Mouse (Mus musculus): ENCODE data around the gene Cdr2. TPM values are rescaled to one million over a fixed set of nuclear protein-coding genes. Genes with fewer than 3 reads are reported as not detected.

Gene Cdr2
- polyA plus RNA-seq, 1 experiment = 23.2 TPM

DNA sequence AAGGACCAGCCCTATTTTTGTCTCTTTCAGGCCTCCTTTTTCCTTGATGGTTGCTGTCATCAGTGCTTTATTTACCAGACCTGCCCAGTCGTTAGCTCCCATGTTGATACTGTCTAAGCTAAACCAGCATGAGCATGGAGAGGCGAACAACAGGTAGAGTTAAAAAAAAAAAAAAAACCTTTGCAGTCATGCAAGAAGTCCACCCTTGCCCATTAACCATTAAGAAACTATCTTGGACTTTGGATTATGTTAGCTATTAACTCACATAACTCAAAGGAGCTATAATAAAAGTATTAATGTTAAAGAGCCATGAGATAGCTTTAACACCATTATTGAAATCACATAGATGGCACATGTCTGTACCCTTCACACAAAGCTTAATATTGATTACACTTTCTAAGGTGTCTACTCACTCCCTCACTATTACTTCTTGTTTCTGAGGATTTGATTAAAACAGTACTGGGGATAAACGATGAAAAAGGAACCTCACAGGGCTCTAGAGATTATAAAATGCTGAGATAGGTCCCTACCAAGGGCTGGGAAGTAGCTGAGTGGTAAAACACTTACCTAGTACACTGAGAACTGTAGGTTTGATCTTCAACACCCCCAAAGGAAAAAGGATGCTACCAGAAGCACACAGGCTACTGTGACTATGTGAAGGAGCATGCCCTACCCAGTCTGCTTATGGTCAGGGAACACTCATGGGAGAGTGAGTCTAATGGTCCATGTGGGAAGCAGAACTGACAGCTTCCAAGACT lies 18.1 kb upstream of the Cdr2 start:
- TF ChIP-seq CTCF (IDR thresholded peaks at IDR 0.05; ENCODE audit: low read depth, low read length) = no peak
- TF ChIP-seq POLR2A (IDR thresholded peaks at IDR 0.05; ENCODE audit: insufficient read depth, low read length) = no peak
- TF ChIP-seq EP300 (IDR thresholded peaks at IDR 0.05; ENCODE audit: insufficient read depth, low read depth, low read length) = no peak
- no peak overlapping the region for H3K27ac ChIP-seq (ENCODE audit: insufficient read depth, low read length)
- H3K27me3 ChIP-seq (ENCODE audit: control insufficient read depth, insufficient read depth, low read length, poor library complexity, severe bottlenecking) = no peaks in the 10 kb centered on the region
- no peaks in the 10 kb centered on the region for H3K9me3 ChIP-seq (replicated peaks; ENCODE audit: control insufficient read depth, insufficient read depth, low read length, poor library complexity, severe bottlenecking)
- no peaks in the 10 kb centered on the region for H3K4me1 ChIP-seq (ENCODE audit: control insufficient read depth, insufficient read depth, low read length)
- no peak overlapping the region for H3K9ac ChIP-seq (ENCODE audit: low read depth, poor library complexity, severe bottlenecking)
- no peak overlapping the region for H3K4me3 ChIP-seq (ENCODE audit: low read depth, low read length)
- H3K36me3 ChIP-seq (ENCODE audit: control insufficient read depth, insufficient read depth, low read length, poor library complexity, severe bottlenecking) = no peaks in the 10 kb centered on the region

DNA sequence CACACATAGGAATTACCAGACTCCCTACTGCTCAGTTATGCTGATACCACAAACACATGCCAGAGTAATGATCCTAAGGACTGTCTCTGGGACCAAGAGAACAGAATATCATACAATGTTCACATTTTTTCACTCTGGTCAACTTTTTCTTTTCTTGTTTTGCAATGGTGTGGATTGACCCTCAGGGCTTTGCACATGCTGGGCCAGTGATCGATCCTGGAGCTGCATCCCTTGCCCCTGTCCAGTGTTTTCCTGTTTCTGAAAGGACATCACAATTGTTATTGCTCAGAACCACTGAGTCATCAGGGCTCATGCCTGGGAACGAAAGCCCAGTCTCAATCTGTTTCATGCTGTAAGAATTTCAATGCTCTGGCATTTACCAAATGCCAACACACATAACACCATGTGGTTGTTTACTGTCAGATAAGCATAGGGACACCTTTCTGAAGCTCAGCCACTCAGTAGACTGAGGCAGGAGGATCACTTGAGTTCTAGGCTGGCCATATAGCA lies 17.0 kb upstream of the Cdr2 start:
- Histone ChIP-seq H3K9ac (ENCODE audit: low read depth, poor library complexity, severe bottlenecking) (no peak overlapping the region), H3K27ac (ENCODE audit: insufficient read depth, low read length) (no peak overlapping the region), H3K4me1 (ENCODE audit: control insufficient read depth, insufficient read depth, low read length) (no peaks in the 10 kb centered on the region), H3K36me3 (ENCODE audit: control insufficient read depth, insufficient read depth, low read length, poor library complexity, severe bottlenecking) (no peaks in the 10 kb centered on the region), H3K27me3 (ENCODE audit: control insufficient read depth, insufficient read depth, low read length, poor library complexity, severe bottlenecking) (no peaks in the 10 kb centered on the region), H3K4me3 (ENCODE audit: low read depth, low read length) (no peak overlapping the region), H3K9me3 (replicated peaks; ENCODE audit: control insufficient read depth, insufficient read depth, low read length, poor library complexity, severe bottlenecking) (no peaks in the 10 kb centered on the region)
- TF ChIP-seq EP300 (IDR thresholded peaks at IDR 0.05; ENCODE audit: insufficient read depth, low read depth, low read length) (no peak), CTCF (IDR thresholded peaks at IDR 0.05; ENCODE audit: low read depth, low read length) (no peak), POLR2A (IDR thresholded peaks at IDR 0.05; ENCODE audit: insufficient read depth, low read length) (no peak)

DNA sequence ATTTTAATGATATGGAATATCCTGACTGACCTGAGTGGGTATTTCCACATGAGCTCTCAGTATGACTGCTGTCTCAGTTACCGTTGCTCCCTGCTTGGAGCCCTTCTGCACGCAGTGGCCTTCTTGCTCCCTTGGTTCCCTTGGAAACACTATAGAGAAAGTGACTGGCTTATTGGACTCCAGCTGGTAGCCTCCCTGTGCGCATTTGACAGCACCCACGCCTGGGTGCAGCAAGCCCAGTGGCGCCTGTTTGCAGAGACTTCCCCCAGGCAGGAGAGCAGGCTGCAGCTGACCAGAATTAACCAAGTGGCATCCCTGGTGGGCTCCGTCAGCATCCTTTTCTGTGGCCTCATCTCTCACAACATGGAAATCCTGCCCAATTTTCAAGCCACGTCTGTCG lies 9.1 kb upstream of the Cdr2 start:
- Histone ChIP-seq H3K9me3 (replicated peaks; ENCODE audit: control insufficient read depth, insufficient read depth, low read length, poor library complexity, severe bottlenecking) (no peaks in the 10 kb centered on the region), H3K9ac (ENCODE audit: low read depth, poor library complexity, severe bottlenecking) (no peak overlapping the region), H3K36me3 (ENCODE audit: control insufficient read depth, insufficient read depth, low read length, poor library complexity, severe bottlenecking) (no peaks in the 10 kb centered on the region), H3K27me3 (ENCODE audit: control insufficient read depth, insufficient read depth, low read length, poor library complexity, severe bottlenecking) (no peaks in the 10 kb centered on the region), H3K4me1 (ENCODE audit: control insufficient read depth, insufficient read depth, low read length) (no peaks in the 10 kb centered on the region), H3K27ac (ENCODE audit: insufficient read depth, low read length) (no peak overlapping the region), H3K4me3 (ENCODE audit: low read depth, low read length) (no peak overlapping the region)
- TF ChIP-seq CTCF (IDR thresholded peaks at IDR 0.05; ENCODE audit: low read depth, low read length) (no peak), POLR2A (IDR thresholded peaks at IDR 0.05; ENCODE audit: insufficient read depth, low read length) (no peak), EP300 (IDR thresholded peaks at IDR 0.05; ENCODE audit: insufficient read depth, low read depth, low read length) (no peak)

- H3K9me3 ChIP-seq (replicated peaks; ENCODE audit: control insufficient read depth, insufficient read depth, low read length, poor library complexity, severe bottlenecking) = no peaks in the 10 kb centered on the region
- no peaks in the 10 kb centered on the region for H3K36me3 ChIP-seq (ENCODE audit: control insufficient read depth, insufficient read depth, low read length, poor library complexity, severe bottlenecking)
- TF ChIP-seq EP300 (IDR thresholded peaks at IDR 0.05; ENCODE audit: insufficient read depth, low read depth, low read length) = no peak
- TF ChIP-seq CTCF (IDR thresholded peaks at IDR 0.05; ENCODE audit: low read depth, low read length) = no peak
- H3K27ac ChIP-seq (ENCODE audit: insufficient read depth, low read length) = no peak overlapping the region
- H3K4me3 ChIP-seq (ENCODE audit: low read depth, low read length) = peak overlapping the region; percentile 89
- no peaks in the 10 kb centered on the region for H3K27me3 ChIP-seq (ENCODE audit: control insufficient read depth, insufficient read depth, low read length, poor library complexity, severe bottlenecking)
- peak overlapping the region; percentile 59 for H3K9ac ChIP-seq (ENCODE audit: low read depth, poor library complexity, severe bottlenecking)
- no peaks in the 10 kb centered on the region for H3K4me1 ChIP-seq (ENCODE audit: control insufficient read depth, insufficient read depth, low read length)
These were observed 856 bp upstream of the Cdr2 start for GRCm38 (mm10) chr7:120982968-120983367.

DNA sequence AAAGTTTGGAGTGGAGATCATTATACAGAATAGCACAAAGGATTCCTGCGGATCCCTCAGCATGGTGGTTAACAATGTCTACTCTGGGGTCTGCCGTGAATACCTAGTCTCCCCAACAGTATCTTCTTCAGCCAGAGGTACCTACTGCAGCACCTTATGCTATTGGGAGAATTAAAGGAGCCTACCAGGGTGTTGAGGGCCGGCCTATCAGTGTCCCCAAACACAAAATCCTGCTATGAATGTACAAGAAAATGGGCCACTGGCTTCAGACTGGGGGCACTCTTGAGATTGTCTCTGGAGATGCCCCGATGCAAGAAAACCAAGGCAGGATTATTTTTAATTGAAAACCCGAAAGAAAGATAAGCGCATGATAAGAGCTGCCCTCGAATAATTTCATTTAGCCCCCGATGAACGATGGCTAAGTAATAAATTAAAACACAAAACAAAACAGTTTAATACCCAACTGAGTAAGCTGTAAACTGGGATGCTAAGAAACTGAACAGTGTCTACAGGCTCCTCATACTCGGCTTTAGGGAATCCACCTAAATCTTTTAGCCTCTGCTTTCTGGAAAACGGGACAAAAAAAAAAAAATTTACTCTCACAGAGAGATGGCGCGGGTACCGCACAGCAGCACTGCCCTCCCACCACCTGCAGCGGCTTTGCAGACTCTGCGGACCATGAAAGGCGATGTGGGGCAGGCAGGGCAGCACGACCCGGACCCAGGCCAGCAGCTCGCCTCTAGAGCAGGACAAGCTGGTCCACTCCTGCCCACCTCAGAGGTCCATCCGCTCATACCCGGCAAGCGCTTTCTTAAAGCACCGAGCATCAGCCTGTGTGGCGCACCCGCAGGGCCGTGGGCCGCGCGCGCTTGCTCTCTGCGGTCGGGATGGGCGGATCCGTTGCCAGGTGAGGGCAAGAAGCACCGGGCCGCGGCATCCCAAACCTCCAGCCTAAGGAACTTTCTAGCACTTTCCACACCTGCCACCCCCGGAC lies 884 bp downstream of the Cdr2 start:
- H3K9ac ChIP-seq (ENCODE audit: low read depth, poor library complexity, severe bottlenecking) = peak overlapping the region; percentile 80
- H3K27me3 ChIP-seq (ENCODE audit: control insufficient read depth, insufficient read depth, low read length, poor library complexity, severe bottlenecking) = no peaks in the 10 kb centered on the region
- H3K36me3 ChIP-seq (ENCODE audit: control insufficient read depth, insufficient read depth, low read length, poor library complexity, severe bottlenecking) = no peaks in the 10 kb centered on the region
- H3K9me3 ChIP-seq (replicated peaks; ENCODE audit: control insufficient read depth, insufficient read depth, low read length, poor library complexity, severe bottlenecking) = no peaks in the 10 kb centered on the region
- H3K27ac ChIP-seq (ENCODE audit: insufficient read depth, low read length) = no peak overlapping the region
- H3K4me3 ChIP-seq (ENCODE audit: low read depth, low read length) = peak overlapping the region; percentile 70
- TF ChIP-seq EP300 (IDR thresholded peaks at IDR 0.05; ENCODE audit: insufficient read depth, low read depth, low read length) (no peak), POLR2A (IDR thresholded peaks at IDR 0.05; ENCODE audit: insufficient read depth, low read length) (no peak), CTCF (IDR thresholded peaks at IDR 0.05; ENCODE audit: low read depth, low read length) (no peak)
- no peaks in the 10 kb centered on the region for H3K4me1 ChIP-seq (ENCODE audit: control insufficient read depth, insufficient read depth, low read length)
